Mouse (Mus musculus): Measurements from ENCODE around the gene Irak1.

DNA sequence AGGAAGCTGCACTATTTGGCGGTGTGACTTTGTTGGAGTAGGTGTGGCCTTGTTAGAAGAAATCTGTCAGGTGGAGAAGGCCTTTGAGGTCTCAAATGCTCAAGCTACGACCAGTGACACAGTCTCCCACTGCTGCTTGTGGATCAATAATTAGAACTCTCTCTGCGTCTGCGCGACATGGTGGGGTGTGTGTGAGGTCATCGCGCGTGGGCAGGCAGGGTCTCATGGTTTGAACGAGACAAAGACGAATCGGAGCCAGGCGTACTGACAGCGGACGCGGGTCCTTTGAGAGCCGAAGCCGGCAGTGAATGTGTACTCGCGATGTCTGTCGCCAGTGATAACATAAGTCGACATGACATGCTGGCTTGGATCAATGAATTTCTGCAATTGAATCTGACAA is 17.3 kb downstream of the Irak1 start:
- no peak for TF ChIP-seq CTCF (IDR thresholded peaks at IDR 0.05; ENCODE audit: extremely low read depth, insufficient read depth, insufficient read length, insufficient replicate concordance)
- no peak for TF ChIP-seq POLR2A (IDR thresholded peaks at IDR 0.05; ENCODE audit: low read depth, low read length)

Measured in spleen, adult 2 months (tissue).